Mouse (Mus musculus) liver, embryonic 12.5 days (tissue): ENCODE results near the gene Neurod2. TPM values are rescaled to one million over a fixed set of nuclear protein-coding genes. Genes with fewer than 3 reads are reported as not detected.

Experiments
- ATAC-seq: fragments of 200-750 bp; cut with Nextera tagmentation; 2 replicates; pipeline ENCODE4 v1.8.0; 2017; ENCODE audit warnings: moderate number of reproducible peaks, mild to moderate bottlenecking, moderate library complexity
- H3K27ac ChIP-seq: fragments of 300-500 bp; sonication (generic); 2 replicates; pipeline ENCODE4 v1.5.1; 2016; ENCODE audit warnings: mild to moderate bottlenecking
- H3K27me3 ChIP-seq: fragments of 300-500 bp; sonication (generic); replicated peaks from 2 replicates; pipeline ENCODE4 v1.6.1; 2016; ENCODE audit warnings: mild to moderate bottlenecking, moderate library complexity
- H3K36me3 ChIP-seq: fragments of 300-500 bp; sonication (generic); 2 replicates; pipeline ENCODE4 v1.6.1; 2016; ENCODE audit warnings: mild to moderate bottlenecking, moderate library complexity
- H3K4me1 ChIP-seq: fragments of 300-500 bp; sonication (generic); 2 replicates; pipeline ENCODE4 v1.6.1; 2016
- H3K4me2 ChIP-seq: fragments of 300-500 bp; sonication (generic); 2 replicates; pipeline ENCODE4 v1.6.1; 2016; ENCODE audit warnings: mild to moderate bottlenecking, moderate library complexity
- H3K4me3 ChIP-seq: fragments of 300-500 bp; sonication (generic); 2 replicates; pipeline ENCODE4 v1.5.1; 2016; ENCODE audit warnings: mild to moderate bottlenecking, moderate library complexity
- H3K9ac ChIP-seq: fragments of 300-500 bp; sonication (generic); 2 replicates; pipeline ENCODE4 v1.6.1; 2016; ENCODE audit warnings: mild to moderate bottlenecking, moderate library complexity
- H3K9me3 ChIP-seq: fragments of 300-500 bp; sonication (generic); replicated peaks from 2 replicates; pipeline ENCODE4 v1.6.1; 2016; ENCODE audit warnings: mild to moderate bottlenecking, moderate library complexity
- WGBS: fragments of 180-500 bp; shearing (Covaris S2); methylation state at CpG from one replicate; pipeline ENCODE4 v1.1.7; 2016; ENCODE audit not compliant: insufficient replicate concordance; 5-methylcytosine and 5-hydroxymethylcytosine counted together
- polyA plus RNA-seq: library from polyadenylated mRNA; unstranded; fragments of >200 nt; fragmentation: Nextera tagmentation; extraction: Ambion mirVana; gene quantifications from 2 replicates; pipeline ENCODE4 v1.2.1, GENCODE M21; 2016

Neurod2 gene
- polyA plus RNA-seq, 1 experiment from 2014 or later, result not detected

- peaks cover 38% of the 10 kb centered on the region for H3K4me1 ChIP-seq
- WGBS, result 90% methylated on average over 5 of the region's 5 CpGs
- H3K36me3 ChIP-seq, result no peaks in the 10 kb centered on the region
- no peak overlapping the region for H3K9ac ChIP-seq
- no peak overlapping the region for H3K27ac ChIP-seq
- ATAC-seq, result no peak
- H3K9me3 ChIP-seq, result no peaks in the 10 kb centered on the region
- no peak overlapping the region for H3K4me2 ChIP-seq
- no peaks in the 10 kb centered on the region for H3K27me3 ChIP-seq
- no peak overlapping the region for H3K4me3 ChIP-seq
Measured at GRCm38 (mm10) chr11:98364410-98364809, 35.0 kb upstream of the Neurod2 start.

GRCm38 (mm10) chr11:98363817-98364216 is 34.4 kb upstream of the Neurod2 start:
- peaks cover 44% of the 10 kb centered on the region for H3K4me1 ChIP-seq
- no peak overlapping the region for H3K27ac ChIP-seq
- H3K9ac ChIP-seq, result no peak overlapping the region
- 71% methylated on average over 5 of the region's 5 CpGs for WGBS
- H3K9me3 ChIP-seq, result no peaks in the 10 kb centered on the region
- no peak overlapping the region for H3K4me3 ChIP-seq
- no peaks in the 10 kb centered on the region for H3K36me3 ChIP-seq
- ATAC-seq, result no peak
- no peaks in the 10 kb centered on the region for H3K27me3 ChIP-seq
- no peak overlapping the region for H3K4me2 ChIP-seq

GRCm38 (mm10) chr11:98360866-98361521 is 31.5 kb upstream of the Neurod2 start:
- peak overlapping the region; percentile 8; the same call in 1 of the 2 replicates for H3K4me2 ChIP-seq
- no peaks in the 10 kb centered on the region for H3K9me3 ChIP-seq
- H3K27me3 ChIP-seq, result no peaks in the 10 kb centered on the region
- H3K27ac ChIP-seq, result 0 out of 2 replicates have a peak overlapping the region, but pooled peaks have one; percentile 12
- H3K9ac ChIP-seq, result no peak overlapping the region
- WGBS, result 65% methylated on average over 9 of the region's 9 CpGs
- H3K36me3 ChIP-seq, result no peaks in the 10 kb centered on the region
- H3K4me3 ChIP-seq, result no peak overlapping the region
- peaks cover 64% of the 10 kb centered on the region for H3K4me1 ChIP-seq
- no peak for ATAC-seq

- peaks cover 60% of the 10 kb centered on the region for H3K4me1 ChIP-seq
Measured at GRCm38 (mm10) chr11:98358161-98359083, 29.0 kb upstream of the Neurod2 start, which contains the start of gene Stard3. Stard3 (plus strand) TSS chr11:98358368.

GRCm38 (mm10) chr11:98357396-98358160 is 28.1 kb upstream of the Neurod2 start:
- peak overlapping the region; percentile 77 for H3K4me2 ChIP-seq
- peaks cover 60% of the 10 kb centered on the region for H3K4me1 ChIP-seq
- H3K9me3 ChIP-seq, result no peaks in the 10 kb centered on the region
- H3K4me3 ChIP-seq, result peak overlapping the region; percentile 78
- H3K27me3 ChIP-seq, result peaks cover 28% of the 10 kb centered on the region
- peak; percentile 6; the same call in 1 of the 2 replicates for ATAC-seq
- no peaks in the 10 kb centered on the region for H3K36me3 ChIP-seq
- peak overlapping the region; percentile 61 for H3K27ac ChIP-seq
- 14% methylated on average over 13 of the region's 13 CpGs for WGBS
- peak overlapping the region; percentile 78 for H3K9ac ChIP-seq

More at GRCm38 (mm10) chr11:98358161-98359083, 29.0 kb upstream of the Neurod2 start, which contains the start of gene Stard3:
- Histone ChIP-seq H3K36me3 (no peaks in the 10 kb centered on the region), H3K9me3 (no peaks in the 10 kb centered on the region), H3K27me3 (peaks cover 20% of the 10 kb centered on the region), H3K27ac (peak within 1 kb of the TSS; percentile 81), H3K4me2 (peak within 1 kb of the TSS; percentile 77), H3K4me3 (peak within 1 kb of the TSS; percentile 78), H3K9ac (peak within 1 kb of the TSS; percentile 78)
- WGBS, result under 1% methylated on average over 59 of the region's 60 CpGs
- ATAC-seq, result peak; percentile 84

GRCm38 (mm10) chr11:98356625-98357394 is 27.4 kb upstream of the Neurod2 start:
- no peaks in the 10 kb centered on the region for H3K36me3 ChIP-seq
- H3K9ac ChIP-seq, result peak overlapping the region; percentile 78; the same call in 1 of the 2 replicates
- 66% methylated on average over 7 of the region's 7 CpGs for WGBS
- H3K27me3 ChIP-seq, result peaks cover 36% of the 10 kb centered on the region
- H3K27ac ChIP-seq, result peak overlapping the region; percentile 61; the same call in 1 of the 2 replicates
- no peak for ATAC-seq
- no peaks in the 10 kb centered on the region for H3K9me3 ChIP-seq
- peaks cover 54% of the 10 kb centered on the region for H3K4me1 ChIP-seq
- H3K4me2 ChIP-seq, result peak overlapping the region; percentile 77
- 0 out of 2 replicates have a peak overlapping the region, but pooled peaks have one; percentile 78 for H3K4me3 ChIP-seq

- no peaks in the 10 kb centered on the region for H3K9me3 ChIP-seq
- WGBS, result 6% methylated on average over 6 of the region's 6 CpGs
- H3K4me1 ChIP-seq, result peaks cover 44% of the 10 kb centered on the region
- ATAC-seq, result peak; percentile 13; the same call in 1 of the 2 replicates
- peaks cover 46% of the 10 kb centered on the region for H3K27me3 ChIP-seq
- no peak overlapping the region for H3K4me3 ChIP-seq
- H3K36me3 ChIP-seq, result no peaks in the 10 kb centered on the region
- no peak overlapping the region for H3K9ac ChIP-seq
- H3K4me2 ChIP-seq, result no peak overlapping the region
- no peak overlapping the region for H3K27ac ChIP-seq
Measured at GRCm38 (mm10) chr11:98355732-98356299, 26.4 kb upstream of the Neurod2 start.

GRCm38 (mm10) chr11:98354445-98354844 is 25.0 kb upstream of the Neurod2 start:
- no peaks in the 10 kb centered on the region for H3K36me3 ChIP-seq
- H3K27me3 ChIP-seq, result peaks cover 60% of the 10 kb centered on the region
- no peak overlapping the region for H3K4me2 ChIP-seq
- H3K27ac ChIP-seq, result no peak overlapping the region
- no peaks in the 10 kb centered on the region for H3K9me3 ChIP-seq
- WGBS, result 62% methylated on average over 14 of the region's 14 CpGs
- no peak overlapping the region for H3K4me3 ChIP-seq
- peaks cover 31% of the 10 kb centered on the region for H3K4me1 ChIP-seq
- H3K9ac ChIP-seq, result no peak overlapping the region
- ATAC-seq, result no peak

GRCm38 (mm10) chr11:98353651-98354211 is 24.3 kb upstream of the Neurod2 start:
- Histone ChIP-seq H3K27ac (no peak overlapping the region), H3K4me3 (no peak overlapping the region), H3K4me2 (no peak overlapping the region), H3K9ac (no peak overlapping the region), H3K27me3 (peaks cover 67% of the 10 kb centered on the region), H3K4me1 (peaks cover 25% of the 10 kb centered on the region), H3K36me3 (no peaks in the 10 kb centered on the region), H3K9me3 (no peaks in the 10 kb centered on the region)
- 41% methylated on average over 8 of the region's 8 CpGs for WGBS
- ATAC-seq, result no peak

- Histone ChIP-seq H3K4me3 (no peak overlapping the region), H3K4me1 (peaks cover 29% of the 10 kb centered on the region), H3K36me3 (no peaks in the 10 kb centered on the region), H3K27ac (no peak overlapping the region), H3K9ac (no peak overlapping the region), H3K27me3 (peaks cover 80% of the 10 kb centered on the region), H3K4me2 (no peak overlapping the region), H3K9me3 (no peaks in the 10 kb centered on the region)
- WGBS, result 63% methylated on average over 18 of the region's 18 CpGs
- ATAC-seq, result no peak
Measured at GRCm38 (mm10) chr11:98352272-98352990, 23.0 kb upstream of the Neurod2 start.
